Mouse (Mus musculus) adrenal gland, postnatal 36 days (tissue): ENCODE measurements around the gene Cox4i1. TPM values are rescaled to one million over a fixed set of nuclear protein-coding genes. Genes with fewer than 3 reads are reported as not detected.

Source experiments
- DNase-seq, 2 experiments: peaks; one replicate each; pipeline ENCODE4 v3.0.0; 2021; ENCODE audit warnings: mixed read lengths in 1 of 2
- total RNA-seq, 2 experiments: library from RNA; stranded (reverse); gene quantifications; 2 replicates each; pipeline ENCODE4 v1.2.3; 2021

The Cox4i1 gene
- total RNA-seq, 2 experiments from 2014 or later: 1,531 to 1,538 TPM

- peak; percentile 50 to 58 for DNase-seq
Observed at GRCm38 (mm10) chr8:120693861-120694493, 26.0 kb downstream of the Cox4i1 start.

- DNase-seq: no peak
Observed at GRCm38 (mm10) chr8:120696401-120697153, 28.6 kb downstream of the Cox4i1 start.

DNA sequence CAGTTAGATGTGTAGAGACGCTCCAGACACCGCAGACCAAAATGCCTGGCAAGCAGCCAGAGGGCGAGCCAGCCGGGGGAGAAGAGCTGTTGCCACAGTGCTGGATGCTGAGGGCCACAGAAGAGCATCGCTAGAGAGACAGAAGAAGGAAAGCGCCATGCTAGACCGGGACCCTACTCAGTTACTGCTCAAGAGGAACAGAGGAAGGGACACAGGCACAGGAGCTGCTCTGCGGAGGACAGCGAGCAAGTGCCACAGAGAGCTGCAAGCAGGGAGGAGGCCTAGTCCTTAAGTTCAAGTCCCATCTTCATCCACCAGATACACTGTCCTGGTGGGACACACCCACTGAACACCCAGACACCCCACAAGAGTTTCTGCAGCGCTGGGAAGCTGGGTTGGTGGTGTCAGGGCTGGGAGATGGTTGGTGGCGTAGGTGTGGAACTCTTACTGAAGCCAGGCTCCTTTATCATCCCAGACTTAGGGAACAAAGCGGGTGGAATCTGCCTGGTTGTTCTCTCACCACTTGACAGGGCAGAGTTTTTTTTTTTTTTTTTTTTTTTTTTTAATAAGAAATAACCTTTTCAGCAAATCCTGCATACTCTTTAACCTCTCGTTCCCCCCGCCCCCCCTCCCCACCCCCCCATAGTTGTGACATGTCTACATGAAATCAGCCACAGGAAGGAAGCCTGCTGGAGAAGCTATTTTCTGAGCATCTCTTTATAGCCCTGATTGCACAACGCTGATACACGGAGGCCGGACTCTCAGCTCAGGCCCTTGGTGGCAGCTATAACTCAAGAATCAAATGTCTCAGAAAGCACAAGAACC, 29.3 kb downstream of the Cox4i1 start:
- DNase-seq: peak; percentile 65 to 70

DNA sequence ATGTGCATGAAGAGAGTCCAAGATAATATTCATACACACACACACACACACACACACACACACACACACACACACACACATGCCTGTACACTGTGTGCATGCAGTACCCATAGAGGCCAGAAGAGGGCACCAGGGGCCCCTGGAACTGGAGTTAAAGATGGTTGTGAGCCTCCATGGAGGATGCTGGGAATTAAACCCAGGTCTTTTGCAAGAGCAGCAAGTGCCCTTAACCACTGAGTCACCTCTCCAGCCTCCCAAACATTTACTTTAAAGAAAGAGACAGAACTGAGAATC, 29.9 kb downstream of the Cox4i1 start:
- no peak for DNase-seq

DNA sequence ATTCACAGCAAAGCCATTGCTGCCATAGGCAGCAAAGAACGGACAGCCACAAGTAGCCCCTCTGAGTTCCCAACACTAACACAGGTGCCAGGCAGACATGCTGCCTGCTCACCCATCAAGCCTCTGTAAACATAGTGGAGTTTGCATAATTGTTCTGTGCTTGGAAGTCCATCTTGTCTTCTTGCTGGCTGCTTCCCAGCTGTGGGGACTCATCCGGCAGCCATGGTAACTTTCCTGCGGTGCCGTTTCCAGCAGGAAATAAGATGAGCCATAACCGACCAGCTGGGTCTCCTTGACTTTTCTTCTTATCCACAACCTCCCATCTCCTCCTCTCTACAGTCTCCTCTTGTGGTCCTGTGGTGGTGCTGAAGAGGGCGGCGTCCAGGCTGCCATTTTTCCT, 30.4 kb downstream of the Cox4i1 start:
- no peak for DNase-seq

GRCm38 (mm10) chr8:120699079-120699478, 31.1 kb downstream of the Cox4i1 start:
- no peak for DNase-seq

DNA sequence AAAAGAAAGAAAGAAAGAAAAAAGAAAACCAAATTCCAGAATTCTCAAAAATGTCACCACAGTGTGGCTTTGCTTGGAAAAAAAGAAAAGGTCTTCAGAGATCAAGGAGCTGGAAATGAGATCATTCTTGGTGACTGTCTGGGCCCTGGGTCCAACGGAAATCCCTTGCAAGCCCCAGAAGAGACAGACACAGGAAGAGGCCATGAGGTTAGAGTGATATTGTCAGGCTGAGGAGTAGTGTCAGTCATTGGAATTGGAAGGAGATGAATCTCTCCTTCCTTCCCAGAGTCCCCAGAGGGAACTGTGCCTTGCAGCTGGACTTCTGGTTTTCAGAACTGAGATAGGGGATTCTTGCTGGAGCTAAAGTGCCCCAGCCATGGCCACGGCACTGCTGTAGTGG, 31.5 kb downstream of the Cox4i1 start:
- no peak for DNase-seq

DNA sequence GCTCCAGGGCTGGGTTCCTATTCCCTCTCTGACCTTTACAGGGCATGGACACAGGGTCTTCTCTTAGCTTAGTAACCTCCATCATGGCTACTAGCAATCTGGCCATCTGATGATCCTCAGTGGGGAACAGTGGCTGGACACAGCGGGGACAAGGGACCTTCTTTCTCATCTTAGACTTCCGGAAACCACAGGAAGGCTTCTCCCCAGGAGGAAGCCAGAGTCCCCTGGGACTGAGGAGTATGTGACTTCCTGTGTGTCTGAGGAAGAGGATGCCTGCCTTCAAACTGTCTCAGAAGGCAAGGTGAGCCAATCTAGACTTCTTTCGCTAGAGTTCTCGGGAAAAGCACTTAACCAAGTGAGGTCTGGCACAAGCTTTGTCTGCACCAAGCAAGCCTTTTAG, 32.0 kb downstream of the Cox4i1 start:
- no peak for DNase-seq

DNA sequence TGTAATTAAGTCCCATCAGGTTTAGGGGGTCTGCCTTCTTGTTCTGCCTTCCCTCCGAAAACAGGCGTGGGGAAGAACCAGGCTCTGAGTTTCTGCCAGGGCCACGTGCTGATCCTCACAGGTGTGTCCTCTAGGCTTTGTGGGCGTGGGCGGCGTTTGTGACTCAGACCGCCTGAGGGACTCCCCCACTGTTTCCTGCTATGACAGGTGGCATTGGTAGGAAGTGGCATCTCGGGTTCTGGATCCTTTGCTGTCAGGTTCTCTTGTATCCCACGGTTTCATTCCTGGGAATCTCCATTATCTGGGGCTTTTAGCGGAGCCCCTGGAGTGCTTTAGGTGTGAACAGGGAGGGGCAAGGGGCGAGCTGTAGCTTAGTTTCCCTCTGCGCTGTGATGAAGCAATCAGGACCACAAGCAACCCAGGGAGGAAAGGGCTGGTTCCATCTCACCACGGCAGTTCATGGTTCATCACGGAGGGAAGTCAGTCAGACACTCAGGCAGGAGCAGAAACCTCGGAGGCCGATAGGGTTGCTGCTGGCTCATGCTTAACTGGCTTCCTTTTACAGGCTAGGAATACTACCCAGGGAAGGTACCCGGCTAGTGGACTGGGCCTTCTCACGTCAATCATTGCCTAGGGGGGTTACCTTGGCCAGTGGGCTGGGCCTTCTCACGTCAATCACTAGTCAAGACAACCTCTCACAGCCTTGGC, 33.9 kb downstream of the Cox4i1 start:
- DNase-seq: no peak

- DNase-seq: no peak
Observed at GRCm38 (mm10) chr8:120704203-120704602, 36.2 kb downstream of the Cox4i1 start.

DNA sequence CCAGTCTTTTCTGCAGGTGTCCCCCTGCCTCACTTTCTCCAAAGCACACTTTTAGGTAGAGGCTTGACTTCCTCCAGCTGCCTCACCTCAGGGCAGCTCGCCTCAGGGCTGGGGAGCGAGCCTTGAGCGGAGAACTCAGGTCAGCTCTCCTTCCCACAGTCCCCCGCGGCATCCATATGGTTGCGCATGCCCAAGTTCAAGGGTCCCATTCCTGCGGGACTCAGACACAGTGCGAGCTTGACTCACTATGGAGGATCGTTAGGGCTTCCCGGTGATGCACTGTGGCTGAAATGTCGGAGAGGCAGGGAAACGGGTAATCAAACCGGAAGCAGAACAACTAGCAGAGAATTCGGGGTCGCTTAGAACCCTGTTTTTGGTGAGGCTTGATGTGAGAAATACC, 37.1 kb downstream of the Cox4i1 start:
- no peak for DNase-seq

DNA sequence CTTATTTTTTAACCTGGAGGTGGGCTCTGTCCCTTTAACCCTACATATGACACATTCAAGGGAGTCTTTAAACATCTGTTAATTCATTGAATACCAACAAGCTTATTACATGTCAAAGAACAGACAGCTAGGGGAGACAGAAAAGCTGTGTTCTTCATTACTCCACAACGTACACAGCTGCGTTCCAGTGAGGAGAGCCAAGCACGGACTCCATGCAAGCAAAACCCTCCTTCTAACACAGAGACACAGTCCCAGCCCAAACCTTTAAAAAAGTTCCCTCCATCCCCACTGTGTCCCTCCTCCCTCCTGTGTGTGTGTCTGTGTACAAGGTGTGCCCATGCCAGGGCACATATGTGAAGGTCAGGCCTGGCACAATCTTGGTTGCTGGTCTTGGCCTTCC, 38.2 kb downstream of the Cox4i1 start:
- DNase-seq: no peak

- no peak for DNase-seq
Observed at GRCm38 (mm10) chr8:120709176-120709575, 41.2 kb downstream of the Cox4i1 start.

DNA sequence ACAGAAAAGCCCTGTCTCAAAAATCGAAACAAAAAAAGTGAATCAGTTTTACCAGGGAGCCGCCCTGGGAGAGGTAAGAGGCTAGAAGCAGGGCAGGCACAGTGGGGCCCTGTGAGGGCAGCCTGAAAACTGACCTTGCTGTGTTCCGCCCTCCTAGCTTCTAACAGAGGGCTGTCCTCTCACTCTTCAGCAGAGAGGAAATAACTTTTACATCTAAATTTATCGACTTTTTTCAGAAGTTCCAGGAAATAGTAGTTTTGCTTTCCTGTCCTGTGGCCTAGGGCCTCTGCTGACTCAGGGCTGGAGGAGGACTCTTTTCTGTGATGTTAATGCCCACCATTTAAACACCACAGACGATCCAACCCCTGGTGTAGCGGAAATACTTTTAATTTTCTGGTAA, 47.2 kb downstream of the Cox4i1 start:
- DNase-seq: no peak

GRCm38 (mm10) chr8:120715996-120716680, 48.1 kb downstream of the Cox4i1 start:
- peak in 1 of 2 experiments; percentile 30 for DNase-seq

DNA sequence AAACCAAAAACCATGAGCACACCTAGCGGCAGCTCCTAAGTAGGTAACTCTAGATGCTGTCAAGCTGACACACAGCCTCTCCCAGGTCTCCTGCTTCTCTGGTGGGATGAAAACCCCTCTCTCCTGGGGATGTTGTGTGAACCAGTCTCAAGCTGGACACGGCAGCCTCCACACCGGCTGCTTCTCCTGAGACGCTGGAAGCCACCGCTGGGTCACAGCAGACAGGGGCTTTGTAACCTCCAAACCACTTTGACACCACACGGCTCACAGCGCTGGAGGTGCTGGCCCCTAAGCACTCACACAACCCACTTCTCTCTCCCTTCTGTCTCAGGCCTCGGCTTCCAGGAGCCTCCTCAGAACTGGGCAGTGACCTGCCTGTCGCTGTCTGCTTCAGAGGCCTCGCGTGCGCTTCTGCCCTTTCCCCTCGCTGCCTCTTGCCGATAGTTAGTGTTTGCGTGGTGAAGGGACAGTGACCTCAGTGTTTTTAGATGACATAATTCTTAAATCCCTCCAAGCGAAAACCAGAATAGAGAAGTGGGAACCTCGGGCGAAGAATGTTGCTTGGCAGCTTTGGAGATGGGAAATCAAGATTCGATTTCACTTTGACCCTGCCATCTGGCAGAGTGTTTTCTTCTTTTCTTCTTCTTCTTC, 51.7 kb downstream of the Cox4i1 start:
- DNase-seq: no peak

- DNase-seq: no peak
Observed at GRCm38 (mm10) chr8:120723025-120723424, 55.0 kb downstream of the Cox4i1 start.
